Mouse (Mus musculus): ENCODE results near the gene Dbndd2. TPM values are rescaled to one million over a fixed set of nuclear protein-coding genes. Genes with fewer than 3 reads are reported as not detected.

Gene Dbndd2
- total and polyA plus RNA-seq, 2 experiments from 2014 or later: 17.6 to 21.7 TPM

DNA sequence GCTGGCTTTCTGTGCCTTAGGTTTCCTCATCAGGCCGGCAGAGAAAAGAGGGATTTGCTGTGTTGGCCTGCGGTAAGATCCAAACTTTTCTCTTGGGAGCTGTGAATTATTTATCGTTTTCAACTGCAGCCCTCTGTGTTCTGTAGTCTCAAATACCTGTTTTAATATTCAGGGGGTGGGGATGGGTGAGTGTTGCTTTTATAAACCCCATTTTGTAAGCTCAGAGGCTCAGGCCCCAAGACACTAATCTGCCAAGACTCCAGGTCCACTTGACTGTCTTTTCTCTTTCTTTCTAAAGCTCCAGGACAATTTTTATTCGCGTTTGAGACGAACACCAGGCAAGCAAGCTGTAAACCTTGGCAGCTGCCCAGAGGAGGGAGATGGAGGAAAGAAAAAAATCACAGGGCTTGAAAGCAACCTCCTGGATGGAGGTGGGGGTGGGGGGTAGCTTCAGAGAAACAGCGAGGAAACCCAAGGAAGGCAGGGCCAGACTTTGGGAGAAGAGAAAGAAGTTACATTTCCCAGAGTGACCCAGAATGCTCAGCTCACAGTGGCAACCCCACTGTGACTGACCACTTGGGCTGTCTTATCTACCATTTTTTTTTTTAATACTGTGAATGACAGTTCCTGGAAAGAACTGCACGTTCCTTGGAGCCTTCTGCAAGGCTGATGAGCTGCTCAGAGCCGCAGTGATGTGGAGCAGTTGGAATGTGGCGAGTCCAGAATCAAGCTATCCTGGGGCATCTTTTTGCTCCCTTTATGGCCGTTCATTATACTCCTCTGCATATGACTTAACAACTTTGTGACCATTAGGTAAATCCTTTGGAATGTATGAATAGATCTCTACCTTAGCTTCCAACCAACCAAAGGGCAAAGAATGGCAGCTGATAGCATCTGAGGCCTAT, 32.6 kb downstream of the Dbndd2 start:
- no peaks in the 10 kb centered on the region for H3K9me3 ChIP-seq (ENCODE audit: low read length)
- H3K4me2 ChIP-seq (ENCODE audit: low read depth): no peak overlapping the region
- no peaks in the 10 kb centered on the region for H3K36me3 ChIP-seq (ENCODE audit: insufficient read depth)
- 33% methylated on average over 11 of the region's 11 CpGs for whole genome bisulfite sequencing
- H3K27ac ChIP-seq (ENCODE audit: low read depth, low read length): no peak overlapping the region
- DNase-seq (peak; percentile 31), ATAC-seq (no peak)
- no peak overlapping the region for H3K4me3 ChIP-seq (ENCODE audit: low read depth, low read length)
- H3K27me3 ChIP-seq (ENCODE audit: insufficient read depth, low read length): no peaks in the 10 kb centered on the region
- H3K4me1 ChIP-seq (ENCODE audit: insufficient read depth): no peaks in the 10 kb centered on the region
- no peak overlapping the region for H3K9ac ChIP-seq
- TF ChIP-seq CTCF (IDR thresholded peaks at IDR 0.05; ENCODE audit: low read depth): no peak

DNA sequence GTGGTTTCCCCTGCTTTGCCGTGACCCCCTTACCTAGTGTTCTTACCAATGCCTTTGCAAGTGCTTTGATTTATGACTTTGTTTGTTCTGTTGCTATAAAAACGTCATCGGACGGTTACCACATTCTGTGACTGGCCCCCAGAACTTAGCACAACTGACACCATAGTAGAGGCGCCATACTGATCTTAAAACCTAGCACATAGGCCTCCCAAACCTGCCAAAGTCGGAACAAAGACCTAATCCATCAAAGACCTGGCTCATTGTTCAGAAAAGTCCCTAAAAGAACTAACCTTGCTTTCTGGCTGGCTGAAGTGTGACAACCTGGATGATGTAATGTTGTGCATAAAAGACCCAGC, 33.2 kb downstream of the Dbndd2 start:
- Histone ChIP-seq H3K36me3 (ENCODE audit: insufficient read depth) (no peaks in the 10 kb centered on the region), H3K27ac (ENCODE audit: low read depth, low read length) (no peak overlapping the region), H3K4me1 (ENCODE audit: insufficient read depth) (no peaks in the 10 kb centered on the region), H3K4me3 (ENCODE audit: low read depth, low read length) (no peak overlapping the region), H3K9ac (no peak overlapping the region), H3K9me3 (ENCODE audit: low read length) (no peaks in the 10 kb centered on the region), H3K4me2 (ENCODE audit: low read depth) (no peak overlapping the region), H3K27me3 (ENCODE audit: insufficient read depth, low read length) (no peaks in the 10 kb centered on the region)
- 56% methylated on average over 6 of the region's 6 CpGs for WGBS
- no peak for ATAC-seq
- TF ChIP-seq CTCF (IDR thresholded peaks at IDR 0.05; ENCODE audit: low read depth): no peak
- no peak for DNase-seq

DNA sequence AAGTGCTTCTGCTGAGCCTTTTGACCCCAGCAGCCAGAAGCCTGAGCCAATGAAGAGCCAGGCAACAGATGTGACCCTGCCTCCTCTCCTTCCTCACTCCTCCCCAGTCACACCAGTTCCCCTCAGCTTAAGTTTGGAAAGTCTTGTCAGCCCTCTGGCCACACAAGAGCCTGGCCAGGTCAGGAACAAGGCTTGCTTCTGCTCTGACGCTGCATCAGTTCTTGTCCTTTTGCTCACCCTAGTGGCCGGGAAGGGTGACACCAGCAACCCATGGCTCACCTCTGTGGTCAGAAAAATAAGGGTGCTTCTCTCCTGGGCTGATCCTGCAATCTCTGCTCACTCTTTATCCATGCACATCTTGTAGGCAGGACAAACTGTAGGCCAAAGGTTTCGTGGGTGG, 34.9 kb downstream of the Dbndd2 start:
- TF ChIP-seq CTCF (IDR thresholded peaks at IDR 0.05; ENCODE audit: low read depth): peak; percentile 63
- Histone ChIP-seq H3K4me1 (ENCODE audit: insufficient read depth) (no peaks in the 10 kb centered on the region), H3K36me3 (ENCODE audit: insufficient read depth) (no peaks in the 10 kb centered on the region), H3K27me3 (ENCODE audit: insufficient read depth, low read length) (no peaks in the 10 kb centered on the region), H3K4me3 (ENCODE audit: low read depth, low read length) (no peak overlapping the region), H3K9ac (no peak overlapping the region), H3K4me2 (ENCODE audit: low read depth) (no peak overlapping the region), H3K27ac (ENCODE audit: low read depth, low read length) (no peak overlapping the region), H3K9me3 (ENCODE audit: low read length) (no peaks in the 10 kb centered on the region)
- ATAC-seq (no peak), DNase-seq (no peak)
- 18% methylated on average over 3 of the region's 3 CpGs for WGBS

DNA sequence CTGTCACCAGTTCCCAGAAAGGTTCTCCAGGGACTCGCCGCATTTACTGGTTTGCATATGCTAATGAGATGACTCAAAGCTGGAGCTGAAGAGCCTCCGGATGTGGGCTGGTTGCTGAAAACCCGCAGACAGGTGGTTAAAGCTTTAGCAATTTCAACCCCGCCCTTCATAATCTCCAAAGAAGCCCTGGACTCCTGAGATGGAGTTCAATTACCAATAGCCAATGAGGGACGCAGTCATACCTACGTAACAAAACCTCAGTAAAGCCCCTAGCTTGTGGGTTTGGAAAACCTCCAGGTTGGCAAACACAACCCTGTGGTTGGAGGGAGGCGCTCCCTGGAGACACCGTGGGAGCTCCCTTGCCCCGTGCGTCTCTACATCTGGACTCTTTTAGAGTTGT, 35.9 kb downstream of the Dbndd2 start:
- Histone ChIP-seq H3K4me2 (ENCODE audit: low read depth) (no peak overlapping the region), H3K9me3 (ENCODE audit: low read length) (no peaks in the 10 kb centered on the region), H3K36me3 (ENCODE audit: insufficient read depth) (no peaks in the 10 kb centered on the region), H3K4me1 (ENCODE audit: insufficient read depth) (no peaks in the 10 kb centered on the region), H3K27me3 (ENCODE audit: insufficient read depth, low read length) (no peaks in the 10 kb centered on the region), H3K9ac (no peak overlapping the region), H3K4me3 (ENCODE audit: low read depth, low read length) (no peak overlapping the region), H3K27ac (ENCODE audit: low read depth, low read length) (no peak overlapping the region)
- ATAC-seq (no peak), DNase-seq (no peak)
- 11% methylated on average over 11 of the region's 11 CpGs for WGBS
- TF ChIP-seq CTCF (IDR thresholded peaks at IDR 0.05; ENCODE audit: low read depth): no peak

DNA sequence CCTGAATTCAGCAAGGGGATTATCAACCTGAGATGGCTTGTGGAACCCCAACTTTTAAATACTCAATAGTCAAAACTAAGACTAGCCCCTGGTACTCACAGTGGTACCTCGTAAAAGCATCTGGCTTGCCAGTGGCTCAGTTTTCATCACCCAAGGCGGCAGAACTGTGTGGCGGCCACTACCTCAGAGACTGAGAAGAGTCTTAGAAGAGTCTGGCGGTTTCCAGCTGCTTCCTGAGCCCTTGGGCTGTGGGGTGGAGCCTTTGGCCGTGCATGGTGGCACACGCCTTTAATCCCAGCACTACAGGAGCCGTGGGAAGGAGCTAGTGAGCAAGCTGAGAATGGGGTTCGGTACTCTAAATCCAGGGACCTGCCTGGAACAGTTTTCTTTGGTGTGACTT, 36.4 kb downstream of the Dbndd2 start:
- no peaks in the 10 kb centered on the region for H3K4me1 ChIP-seq (ENCODE audit: insufficient read depth)
- H3K27me3 ChIP-seq (ENCODE audit: insufficient read depth, low read length): no peaks in the 10 kb centered on the region
- WGBS: 28% methylated on average over 8 of the region's 8 CpGs
- TF ChIP-seq CTCF (IDR thresholded peaks at IDR 0.05; ENCODE audit: low read depth): no peak
- H3K36me3 ChIP-seq (ENCODE audit: insufficient read depth): no peaks in the 10 kb centered on the region
- no peak overlapping the region for H3K27ac ChIP-seq (ENCODE audit: low read depth, low read length)
- ATAC-seq (no peak), DNase-seq (no peak)
- no peak overlapping the region for H3K4me2 ChIP-seq (ENCODE audit: low read depth)
- H3K9me3 ChIP-seq (ENCODE audit: low read length): no peaks in the 10 kb centered on the region
- H3K9ac ChIP-seq: no peak overlapping the region
- no peak overlapping the region for H3K4me3 ChIP-seq (ENCODE audit: low read depth, low read length)

DNA sequence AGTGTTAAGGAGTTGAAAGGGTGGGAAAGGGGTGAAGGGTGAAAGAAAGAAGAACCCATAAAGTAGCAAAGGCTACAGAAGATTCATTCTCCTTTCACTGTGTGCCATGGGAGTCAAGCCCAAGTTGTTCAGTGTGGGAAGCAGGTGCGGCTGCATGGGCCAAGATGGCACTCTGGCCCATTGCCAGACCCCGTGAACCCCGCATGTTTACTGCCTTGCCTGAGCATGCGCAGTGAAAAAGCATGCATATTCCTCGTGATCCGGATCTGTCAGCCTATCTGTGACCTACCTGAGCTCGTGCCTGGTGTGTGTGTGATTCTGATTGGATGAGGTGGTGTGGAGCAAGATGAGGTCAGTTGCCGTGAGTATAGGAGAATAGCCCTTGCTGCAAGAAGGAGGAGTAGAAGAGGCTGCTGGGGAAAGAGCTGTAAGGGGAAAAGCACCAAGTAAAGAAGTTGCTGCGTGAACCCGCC, 37.4 kb downstream of the Dbndd2 start:
- Histone ChIP-seq H3K4me2 (ENCODE audit: low read depth) (no peak overlapping the region), H3K27ac (ENCODE audit: low read depth, low read length) (no peak overlapping the region), H3K9me3 (ENCODE audit: low read length) (no peaks in the 10 kb centered on the region), H3K4me3 (ENCODE audit: low read depth, low read length) (no peak overlapping the region), H3K9ac (no peak overlapping the region), H3K4me1 (ENCODE audit: insufficient read depth) (no peaks in the 10 kb centered on the region), H3K27me3 (ENCODE audit: insufficient read depth, low read length) (no peaks in the 10 kb centered on the region), H3K36me3 (ENCODE audit: insufficient read depth) (no peaks in the 10 kb centered on the region)
- 77% methylated on average over 10 of the region's 10 CpGs for WGBS
- no peak for ATAC-seq
- no peak for TF ChIP-seq CTCF (IDR thresholded peaks at IDR 0.05; ENCODE audit: low read depth)
- DNase-seq: no peak

DNA sequence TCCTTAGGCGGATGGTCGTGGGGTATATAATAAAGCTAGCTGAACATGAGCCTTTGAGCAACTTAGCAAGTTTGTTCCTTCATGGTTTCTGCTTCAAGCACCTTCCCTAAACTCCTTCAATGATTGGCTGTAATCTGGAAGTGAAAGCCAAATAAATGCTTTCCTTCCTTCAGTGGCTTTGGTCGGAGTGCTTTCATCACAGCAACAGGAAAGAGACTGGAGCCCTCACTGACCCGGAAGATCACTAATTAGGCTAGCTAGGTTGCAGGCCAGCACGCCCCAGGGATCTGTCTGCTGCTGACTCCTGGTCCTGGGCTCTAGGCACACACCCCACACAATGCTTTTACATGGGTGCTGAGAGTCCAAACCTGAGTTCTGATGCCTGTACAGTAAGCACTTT, 42.7 kb downstream of the Dbndd2 start:
- Histone ChIP-seq H3K36me3 (ENCODE audit: insufficient read depth) (no peaks in the 10 kb centered on the region), H3K9ac (no peak overlapping the region), H3K4me2 (ENCODE audit: low read depth) (no peak overlapping the region), H3K4me1 (ENCODE audit: insufficient read depth) (no peaks in the 10 kb centered on the region), H3K27me3 (ENCODE audit: insufficient read depth, low read length) (no peaks in the 10 kb centered on the region), H3K9me3 (ENCODE audit: low read length) (no peaks in the 10 kb centered on the region), H3K27ac (ENCODE audit: low read depth, low read length) (no peak overlapping the region), H3K4me3 (ENCODE audit: low read depth, low read length) (no peak overlapping the region)
- no peak for DNase-seq
- 67% methylated on average over 5 of the region's 5 CpGs for WGBS
- TF ChIP-seq CTCF (IDR thresholded peaks at IDR 0.05; ENCODE audit: low read depth): no peak
- no peak for ATAC-seq
